ENCODE assay signal across 8 mouse cellular contexts in the genomic region with DNA sequence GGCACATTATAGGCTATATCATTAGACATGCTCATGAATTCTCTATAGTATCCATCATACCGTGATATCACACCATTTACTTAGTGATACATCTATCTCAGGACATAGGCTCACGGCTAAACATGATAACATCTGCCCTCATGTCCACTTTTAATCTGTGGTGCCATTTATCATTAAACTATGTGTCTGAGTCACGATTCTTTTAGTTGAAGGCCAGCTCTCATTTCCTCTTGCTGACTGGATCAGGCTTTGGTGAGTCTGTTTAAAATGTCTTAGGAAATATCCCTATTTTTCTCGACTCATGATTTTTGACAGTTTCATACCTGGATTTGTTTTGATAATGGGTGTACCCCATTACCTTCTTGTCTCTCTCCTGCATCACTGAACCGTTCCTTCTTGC. TPM values are rescaled to one million over a fixed set of nuclear protein-coding genes. Genes with fewer than 3 reads are reported as not detected.
DNase-seq lines count a peak whose midpoint lies in the region; ATAC-seq and TF ChIP-seq lines count a peak whose summit lies in the region.

A gene (plus strand): TSS at position 205 of the 400 bp plus-strand sequence.

- in situ Hi-C loops in Patski (cut with MboI; ENCODE audit: low pct_unique_long_range_greater_than_20kb): no loop called here

- POLR2A ChIA-PET in Patski (lab: Charles Lee): no interaction called here

- peaks cover 11% of the 10 kb centered on the region for H3K4me1 ChIP-seq in forebrain, postnatal 0 days (ENCODE audit: insufficient read depth)
- peaks cover 15% of the 10 kb centered on the region for H3K4me1 ChIP-seq in hindbrain, embryonic 14.5 days (replicated peaks; ENCODE audit: control insufficient read depth, insufficient read depth, low read length)

- no peak for ATAC-seq in Patski
- no peak for ATAC-seq in forebrain, postnatal 0 days
- ATAC-seq in hindbrain, embryonic 14.5 days (ENCODE audit: low FRiP score): no peak

- no peaks in the 10 kb centered on the region for H3K9me3 ChIP-seq in forebrain, postnatal 0 days (ENCODE audit: low read length)
- H3K9me3 ChIP-seq in hindbrain, embryonic 14.5 days (ENCODE audit: control insufficient read depth, low read length): no peaks in the 10 kb centered on the region

- H3K79me2 ChIP-seq in macrophage (ENCODE audit: inconsistent target): peaks cover 16% of the 10 kb centered on the region

- no peaks in the 10 kb centered on the region for H3K36me3 ChIP-seq in forebrain, postnatal 0 days (ENCODE audit: insufficient read depth)
- H3K36me3 ChIP-seq in hindbrain, embryonic 14.5 days (replicated peaks; ENCODE audit: control insufficient read depth, insufficient read depth): no peaks in the 10 kb centered on the region
- H3K36me3 ChIP-seq in macrophage (ENCODE audit: inconsistent target): no peaks in the 10 kb centered on the region

- WGBS in forebrain, postnatal 0 days: 85% methylated on average over 5 of the region's 5 CpGs
- 89% methylated on average over 5 of the region's 5 CpGs for WGBS in hindbrain, embryonic 14.5 days
- 40% methylated on average over 5 of the region's 5 CpGs for WGBS in macrophage (ENCODE audit: missing documents)

- no peak within 1 kb of the TSS for H3K9ac ChIP-seq in forebrain, postnatal 0 days
- no peak within 1 kb of the TSS for H3K9ac ChIP-seq in hindbrain, embryonic 14.5 days

- DNase-seq in 416B (ENCODE audit: low read depth): peak; percentile 92
- DNase-seq in Patski (ENCODE audit: low read depth, low spot score): no peak
- no peak for DNase-seq in forebrain, postnatal 0 days
- no peak for DNase-seq in hindbrain, embryonic 14.5 days (ENCODE audit: low spot score)
- DNase-seq in right cerebral cortex, adult 18-20 months: no peak
- DNase-seq in cerebellum, adult 11-12 months: no peak
- no peak for DNase-seq in spleen, adult 12 weeks (ENCODE audit: low spot score)

- no peaks in the 10 kb centered on the region for H3K27me3 ChIP-seq in Patski
- H3K27me3 ChIP-seq in forebrain, postnatal 0 days (ENCODE audit: insufficient read depth, low read length): no peaks in the 10 kb centered on the region; the same call in 1 of the 2 replicates
- no peaks in the 10 kb centered on the region for H3K27me3 ChIP-seq in hindbrain, embryonic 14.5 days (ENCODE audit: control insufficient read depth, insufficient read depth, low read length)

- CTCF ChIA-PET in Patski (lab: Charles Lee): no interaction called here

- H3K4me2 ChIP-seq in forebrain, postnatal 0 days (ENCODE audit: low read depth): no peak within 1 kb of the TSS
- H3K4me2 ChIP-seq in hindbrain, embryonic 14.5 days (replicated peaks): no peak within 1 kb of the TSS

- H3K27ac ChIP-seq in forebrain, postnatal 0 days (ENCODE audit: low read depth, low read length): 0 out of 2 replicates have a peak within 1 kb of the TSS, but pooled peaks have one; percentile 29
- no peak within 1 kb of the TSS for H3K27ac ChIP-seq in hindbrain, embryonic 14.5 days
- peak within 1 kb of the TSS; percentile 68 for H3K27ac ChIP-seq in macrophage

- no peak within 1 kb of the TSS for H3K4me3 ChIP-seq in forebrain, postnatal 0 days (ENCODE audit: low read depth, low read length)
- no peak within 1 kb of the TSS for H3K4me3 ChIP-seq in hindbrain, embryonic 14.5 days (replicated peaks; ENCODE audit: low read length)
- no peak within 1 kb of the TSS for H3K4me3 ChIP-seq in macrophage (ENCODE audit: inconsistent target)

- no peak for TF ChIP-seq CTCF in Patski (IDR thresholded peaks at IDR 0.05)
- TF ChIP-seq CTCF in forebrain, postnatal 0 days (IDR thresholded peaks at IDR 0.05; ENCODE audit: low read depth): no peak

RNA-seq across cellular contexts. Expression of the gene that starts here (rescaled TPM):
- polyA plus RNA-seq in Patski (2021): 22.4 TPM
- total RNA-seq in forebrain, postnatal 0 days (2014; rRNA removed): 31.2 and 31.5 TPM in 2 replicates
- 21.5 and 31.1 TPM in 2 replicates for polyA plus RNA-seq in forebrain, postnatal 0 days (2015; fragmentation: Nextera tagmentation; extraction: Ambion mirVana)
- 37.9 and 39.8 TPM in 2 replicates for polyA plus RNA-seq in hindbrain, embryonic 14.5 days (2014; fragmentation: Nextera tagmentation; extraction: Ambion mirVana)
- total RNA-seq in macrophage (2018; cell fraction: chromatin; rRNA removed): 10 to 100 TPM; 11.7 to 58.6 (median 32.4) TPM
- 10 to 100 TPM in 23 of 26 experiments, 1 to 10 TPM in 3; 5.5 to 16.3 (median 11.7) TPM for total RNA-seq in macrophage (2018; cell fraction: cytosol; rRNA removed)
- 10 to 100 TPM; 14.6 to 74.5 (median 27.1) TPM for total RNA-seq in macrophage (2018; cell fraction: nucleus; rRNA removed)
- 8.0 to 11.4 TPM (median 10.5 TPM) in 3 replicates for polyA plus RNA-seq in macrophage (2018)
